Mouse (Mus musculus): ENCODE data around the gene Dnajc4. TPM values are rescaled to one million over a fixed set of nuclear protein-coding genes. Genes with fewer than 3 reads are reported as not detected.

The Dnajc4 gene
- total and polyA plus RNA-seq, 2 experiments from 2014 or later, result 58.5 to 75.2 TPM

GRCm38 (mm10) chr19:6968491-6969271, 23.7 kb downstream of the Dnajc4 start:
- no peaks in the 10 kb centered on the region for H3K9me3 ChIP-seq (replicated peaks; ENCODE audit: control insufficient read depth, low read length)
- H3K36me3 ChIP-seq (replicated peaks; ENCODE audit: control insufficient read depth, insufficient read depth, low read length), result peaks cover 23% of the 10 kb centered on the region
- H3K9ac ChIP-seq (replicated peaks; ENCODE audit: low read depth, low read length), result peak overlapping the region; percentile 56; the same call in 1 of the 2 replicates
- H3K4me2 ChIP-seq (ENCODE audit: low read depth, low read length), result peak overlapping the region; percentile 81
- no peak for TF ChIP-seq EP300 (IDR thresholded peaks at IDR 0.05; ENCODE audit: low read depth)
- TF ChIP-seq CTCF (IDR thresholded peaks at IDR 0.05; ENCODE audit: low read depth), result no peak
- peak overlapping the region; percentile 67 for H3K4me3 ChIP-seq (ENCODE audit: low read depth, low read length)
- DNase-seq (ENCODE audit: low spot score) (no peak), ATAC-seq (ENCODE audit: insufficient read depth, low read depth) (no peak)
- H3K27ac ChIP-seq (ENCODE audit: low read depth), result no peak overlapping the region
- 23% methylated on average over 15 of the region's 15 CpGs for WGBS
- H3K4me1 ChIP-seq (ENCODE audit: control insufficient read depth, insufficient read depth), result peaks cover 11% of the 10 kb centered on the region; the same call in 1 of the 2 replicates
- H3K27me3 ChIP-seq (ENCODE audit: control insufficient read depth, insufficient read depth, low read length), result no peaks in the 10 kb centered on the region

GRCm38 (mm10) chr19:6956461-6956860, 35.9 kb downstream of the Dnajc4 start:
- no peak overlapping the region for H3K4me3 ChIP-seq (ENCODE audit: low read depth, low read length)
- H3K27me3 ChIP-seq (ENCODE audit: control insufficient read depth, insufficient read depth, low read length), result no peaks in the 10 kb centered on the region
- H3K27ac ChIP-seq (ENCODE audit: low read depth), result no peak overlapping the region
- H3K36me3 ChIP-seq (replicated peaks; ENCODE audit: control insufficient read depth, insufficient read depth, low read length), result peaks cover 42% of the 10 kb centered on the region
- no peak overlapping the region for H3K9ac ChIP-seq (replicated peaks; ENCODE audit: low read depth, low read length)
- no peak for ATAC-seq (ENCODE audit: insufficient read depth, low read depth)
- H3K9me3 ChIP-seq (replicated peaks; ENCODE audit: control insufficient read depth, low read length), result no peaks in the 10 kb centered on the region
- H3K4me2 ChIP-seq (ENCODE audit: low read depth, low read length), result no peak overlapping the region
- TF ChIP-seq EP300 (IDR thresholded peaks at IDR 0.05; ENCODE audit: low read depth) (no peak), CTCF (IDR thresholded peaks at IDR 0.05; ENCODE audit: low read depth) (no peak)
- no peak for DNase-seq (ENCODE audit: low spot score)
- peaks cover 30% of the 10 kb centered on the region for H3K4me1 ChIP-seq (ENCODE audit: control insufficient read depth, insufficient read depth)
- WGBS, result 75% methylated on average over 10 of the region's 10 CpGs

- Histone ChIP-seq H3K27ac (ENCODE audit: low read depth) (peak overlapping the region; percentile 54), H3K36me3 (replicated peaks; ENCODE audit: control insufficient read depth, insufficient read depth, low read length) (peaks cover 39% of the 10 kb centered on the region), H3K9ac (replicated peaks; ENCODE audit: low read depth, low read length) (0 out of 2 replicates have a peak overlapping the region, but pooled peaks have one; percentile 29), H3K4me2 (ENCODE audit: low read depth, low read length) (no peak overlapping the region), H3K4me1 (ENCODE audit: control insufficient read depth, insufficient read depth) (peaks cover 30% of the 10 kb centered on the region), H3K9me3 (replicated peaks; ENCODE audit: control insufficient read depth, low read length) (no peaks in the 10 kb centered on the region), H3K27me3 (ENCODE audit: control insufficient read depth, insufficient read depth, low read length) (no peaks in the 10 kb centered on the region), H3K4me3 (ENCODE audit: low read depth, low read length) (no peak overlapping the region)
- DNase-seq (ENCODE audit: low spot score) (peak; percentile 75), ATAC-seq (ENCODE audit: insufficient read depth, low read depth) (peak; percentile 53)
- no peak; the same call in 1 of the 2 replicates for TF ChIP-seq EP300 (IDR thresholded peaks at IDR 0.05; ENCODE audit: low read depth)
- peak; percentile 35 for TF ChIP-seq CTCF (IDR thresholded peaks at IDR 0.05; ENCODE audit: low read depth)
- WGBS, result 34% methylated on average over 7 of the region's 7 CpGs
Measured at GRCm38 (mm10) chr19:6955424-6955823, 36.9 kb downstream of the Dnajc4 start.

- Histone ChIP-seq H3K9me3 (replicated peaks; ENCODE audit: control insufficient read depth, low read length) (no peaks in the 10 kb centered on the region), H3K36me3 (replicated peaks; ENCODE audit: control insufficient read depth, insufficient read depth, low read length) (peaks cover 25% of the 10 kb centered on the region), H3K4me1 (ENCODE audit: control insufficient read depth, insufficient read depth) (peaks cover 30% of the 10 kb centered on the region), H3K27me3 (ENCODE audit: control insufficient read depth, insufficient read depth, low read length) (no peaks in the 10 kb centered on the region), H3K4me2 (ENCODE audit: low read depth, low read length) (no peak overlapping the region), H3K9ac (replicated peaks; ENCODE audit: low read depth, low read length) (no peak overlapping the region), H3K27ac (ENCODE audit: low read depth) (no peak overlapping the region), H3K4me3 (ENCODE audit: low read depth, low read length) (no peak overlapping the region)
- TF ChIP-seq EP300 (IDR thresholded peaks at IDR 0.05; ENCODE audit: low read depth), result no peak
- peak; percentile 45 for TF ChIP-seq CTCF (IDR thresholded peaks at IDR 0.05; ENCODE audit: low read depth)
- DNase-seq (ENCODE audit: low spot score), result peak; percentile 30
- no peak for ATAC-seq (ENCODE audit: insufficient read depth, low read depth)
- 50% methylated on average over 9 of the region's 9 CpGs for WGBS
Measured at GRCm38 (mm10) chr19:6954046-6954445, 38.3 kb downstream of the Dnajc4 start.

- Histone ChIP-seq H3K36me3 (replicated peaks; ENCODE audit: control insufficient read depth, insufficient read depth, low read length) (peaks cover 13% of the 10 kb centered on the region; the same call in 1 of the 2 replicates), H3K9me3 (replicated peaks; ENCODE audit: control insufficient read depth, low read length) (no peaks in the 10 kb centered on the region), H3K4me2 (ENCODE audit: low read depth, low read length) (peak overlapping the region; percentile 81), H3K4me1 (ENCODE audit: control insufficient read depth, insufficient read depth) (peaks cover 30% of the 10 kb centered on the region), H3K9ac (replicated peaks; ENCODE audit: low read depth, low read length) (peak overlapping the region; percentile 74), H3K27me3 (ENCODE audit: control insufficient read depth, insufficient read depth, low read length) (no peaks in the 10 kb centered on the region), H3K4me3 (ENCODE audit: low read depth, low read length) (peak overlapping the region; percentile 71), H3K27ac (ENCODE audit: low read depth) (peak overlapping the region; percentile 96)
- 9% methylated on average over 3 of the region's 3 CpGs for WGBS
- no peak for ATAC-seq (ENCODE audit: insufficient read depth, low read depth)
- DNase-seq (ENCODE audit: low spot score), result no peak
- no peak for TF ChIP-seq CTCF (IDR thresholded peaks at IDR 0.05; ENCODE audit: low read depth)
- TF ChIP-seq EP300 (IDR thresholded peaks at IDR 0.05; ENCODE audit: low read depth), result no peak
Measured at GRCm38 (mm10) chr19:6952712-6953037, 39.7 kb downstream of the Dnajc4 start.

All from heart, postnatal 0 days (tissue).